Mouse (Mus musculus) cerebellum, postnatal 4 days (tissue): ENCODE data around the gene Tpx2.

Experiments used
- DNase-seq, 2 experiments: peaks; one replicate each; pipeline ENCODE4 v3.0.0; 2022; ENCODE audit warnings: low spot score in 2 of 2, mixed read lengths in 1 of 2

The Tpx2 gene

DNA sequence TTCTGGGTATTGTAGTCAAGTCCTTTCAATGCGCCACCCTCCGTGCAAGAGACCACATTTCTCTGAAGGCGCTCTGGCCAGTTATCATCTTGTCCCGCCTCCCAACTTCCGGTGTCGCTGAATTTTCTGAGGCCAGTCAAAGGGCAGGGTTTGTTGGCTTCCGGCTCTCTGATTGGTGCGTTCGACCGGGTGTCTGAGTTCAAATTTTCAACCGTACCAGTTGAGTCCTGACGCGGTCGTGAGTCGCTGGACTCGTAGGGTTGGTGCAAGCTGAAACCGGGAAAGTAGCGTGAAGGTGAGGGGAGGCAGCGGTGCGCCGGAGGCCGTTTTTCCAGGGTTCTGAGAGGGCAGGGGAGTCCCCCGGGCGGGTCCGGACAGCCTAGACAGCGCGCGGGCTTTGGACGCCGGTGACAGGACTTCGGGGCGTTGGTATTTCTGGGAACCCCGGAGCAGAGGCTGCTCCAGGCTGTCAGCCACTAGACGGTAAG is at the start of gene Tpx2:
Gene Tpx2, plus strand, starts transcription at position 150 of the 488 bp plus-strand sequence.
- peak; percentile 92 to 96 for DNase-seq

DNA sequence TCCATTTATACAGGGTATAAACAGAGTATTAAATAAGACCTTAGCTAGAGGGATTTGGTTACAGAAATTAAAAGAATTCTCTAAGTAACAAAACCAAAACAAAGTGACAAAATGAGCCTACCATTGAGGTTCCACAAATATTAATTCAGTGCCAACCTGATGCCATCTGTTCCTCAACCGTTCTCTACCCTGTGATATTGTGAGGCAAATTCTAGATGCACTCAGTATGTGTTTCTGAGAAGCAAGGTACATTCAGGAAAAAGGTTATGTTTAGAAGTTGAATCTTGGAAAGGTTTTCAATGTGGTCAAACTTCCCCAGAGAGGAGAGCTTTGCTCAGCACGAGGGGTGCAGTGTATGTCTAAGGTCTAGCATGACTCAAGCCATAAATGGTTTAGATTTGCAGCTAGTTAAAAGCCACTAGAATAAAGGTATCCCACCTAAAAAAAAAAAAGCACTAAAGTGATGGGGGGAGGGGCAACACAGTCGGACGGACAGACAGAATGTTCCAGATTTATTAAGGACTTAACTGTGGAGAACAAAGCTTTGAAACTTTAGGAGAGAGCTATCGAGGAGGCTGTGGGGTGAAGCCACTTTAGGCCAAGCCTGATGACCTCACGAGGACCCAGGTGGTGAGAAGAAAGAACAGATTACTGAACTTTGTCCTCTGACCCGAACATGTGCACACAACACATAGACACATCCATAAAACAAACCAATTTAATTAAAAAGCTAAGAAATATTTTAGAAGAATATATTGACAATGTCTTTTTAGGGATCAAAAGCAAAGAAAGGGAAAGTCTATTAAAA is 47.6 kb upstream of the Tpx2 start:
- no peak for DNase-seq

DNA sequence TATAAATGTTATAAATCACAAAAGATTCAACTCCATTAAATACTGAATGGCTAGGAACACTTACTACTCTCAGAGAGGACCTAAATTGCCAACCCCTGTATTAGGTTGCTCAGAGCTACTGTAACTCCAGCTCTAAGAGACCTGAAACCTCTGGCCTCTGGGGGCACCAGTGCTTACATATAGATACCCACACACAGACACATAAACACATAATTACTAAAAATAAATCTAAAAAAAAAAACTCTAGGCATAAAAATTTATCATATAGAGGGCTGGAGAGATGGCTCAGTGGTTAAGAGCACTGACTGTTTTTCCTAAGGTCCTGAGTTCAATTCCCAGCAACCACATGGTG is 47.0 kb upstream of the Tpx2 start:
- no peak for DNase-seq

DNA sequence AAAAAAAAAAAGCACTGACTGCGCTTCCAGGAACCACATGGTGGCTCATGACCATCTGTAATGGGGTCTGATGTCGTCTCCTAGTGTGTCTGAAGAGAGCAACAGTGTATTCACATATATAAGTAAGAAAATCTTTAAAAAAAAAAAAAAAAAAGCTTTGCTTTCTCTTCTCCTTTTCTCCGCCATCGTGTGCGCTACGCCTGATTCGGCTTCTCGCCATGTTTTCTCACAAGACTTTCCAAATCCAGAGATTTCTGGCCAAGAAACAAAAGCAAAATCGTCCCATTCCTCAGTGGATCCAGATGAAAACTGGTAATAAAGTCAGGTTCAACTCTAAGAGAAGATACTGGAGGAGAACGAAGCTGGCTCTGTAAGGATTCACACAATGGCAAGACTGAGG is 45.5 kb upstream of the Tpx2 start:
- DNase-seq = no peak

DNA sequence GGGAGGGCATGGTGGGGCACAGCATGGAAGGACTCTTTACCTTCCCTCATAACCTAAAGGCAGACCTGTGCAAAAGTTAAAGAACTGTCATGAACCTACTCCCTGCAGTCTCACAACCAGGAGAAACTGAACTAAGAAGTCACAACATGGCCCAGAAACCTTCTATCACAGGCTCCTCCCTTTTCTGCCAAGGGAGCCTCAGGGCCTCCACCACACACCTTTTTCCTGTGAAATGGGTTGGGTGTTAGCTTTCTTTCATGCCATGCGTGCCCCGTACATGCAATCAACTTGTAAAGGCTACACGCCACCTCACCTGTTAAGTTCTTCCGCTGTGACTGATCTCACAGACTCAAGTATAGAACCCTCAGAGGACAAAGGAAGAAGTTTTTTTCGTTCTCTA is 44.7 kb upstream of the Tpx2 start:
- DNase-seq = no peak

DNA sequence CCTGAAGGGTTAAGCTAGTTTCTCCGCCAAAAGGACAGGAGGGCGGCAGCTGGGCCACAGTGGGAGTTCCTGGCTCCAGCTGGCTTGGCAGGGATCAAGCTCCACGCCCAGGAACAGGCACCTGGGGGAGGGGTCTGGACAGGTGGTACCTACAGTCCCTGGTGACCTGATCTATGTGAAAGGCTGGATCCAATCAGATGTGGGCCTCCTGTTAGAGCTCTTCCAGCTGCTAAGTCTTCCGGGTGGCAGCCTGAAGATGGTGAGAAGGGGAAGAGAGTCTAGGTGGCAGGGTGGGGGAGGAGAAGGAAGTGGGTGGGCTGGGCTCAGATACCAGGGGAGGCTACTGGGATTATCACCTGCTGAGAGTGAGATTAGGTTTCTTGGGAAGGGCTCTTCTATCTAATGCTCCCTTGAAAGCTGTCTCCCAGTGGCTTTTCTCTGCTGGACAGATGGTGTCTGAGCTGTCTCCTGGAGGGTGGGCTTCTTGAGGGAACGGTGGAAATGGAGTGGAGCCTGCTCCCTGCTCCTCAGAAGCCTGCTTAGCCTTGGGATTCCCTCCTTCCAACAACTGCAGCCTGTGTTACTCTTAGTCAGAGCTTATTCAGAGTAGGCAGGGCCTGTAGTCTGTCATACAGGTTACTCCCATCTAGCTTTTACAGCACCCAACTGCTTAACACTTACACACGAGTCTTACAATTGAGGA is 43.2 kb upstream of the Tpx2 start:
- peak; percentile 46 to 81 for DNase-seq

DNA sequence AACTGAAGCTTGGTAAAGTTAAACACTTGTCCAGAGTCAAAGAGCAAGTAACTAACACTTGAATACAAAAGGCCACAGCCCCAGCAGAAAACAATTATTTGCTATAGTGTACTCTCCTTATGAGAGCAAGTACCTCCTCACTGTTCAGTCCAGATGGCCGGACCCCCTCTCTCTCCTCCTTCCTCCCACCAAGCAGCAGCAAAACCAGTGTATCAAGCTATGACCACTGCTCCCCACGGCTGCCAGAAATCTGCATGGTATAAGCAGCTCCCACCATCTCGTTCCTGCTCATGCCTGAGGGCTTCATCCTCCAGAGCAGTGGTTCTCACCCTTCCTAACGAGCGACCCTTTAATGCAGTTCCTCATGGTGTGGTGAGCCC is 42.7 kb upstream of the Tpx2 start:
- DNase-seq = no peak

DNA sequence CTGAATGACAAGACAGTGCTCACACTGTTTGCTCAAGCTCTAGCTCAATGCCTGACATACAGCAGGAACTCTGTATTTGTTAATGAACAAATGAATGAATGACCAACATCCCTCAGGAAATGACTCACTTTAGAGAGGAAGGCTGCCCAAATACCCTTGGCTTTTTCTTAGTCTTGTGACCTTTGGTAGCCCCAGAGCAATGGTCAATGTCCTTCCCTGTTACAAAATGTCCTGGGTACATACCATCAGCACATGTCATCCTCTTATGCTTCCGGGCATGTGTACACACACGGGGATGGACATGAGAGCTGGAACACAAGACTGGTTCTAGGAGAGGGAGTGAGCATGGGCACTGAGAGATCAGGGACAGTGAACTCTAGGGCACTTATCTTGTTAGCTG is 41.7 kb upstream of the Tpx2 start:
- DNase-seq = no peak

DNA sequence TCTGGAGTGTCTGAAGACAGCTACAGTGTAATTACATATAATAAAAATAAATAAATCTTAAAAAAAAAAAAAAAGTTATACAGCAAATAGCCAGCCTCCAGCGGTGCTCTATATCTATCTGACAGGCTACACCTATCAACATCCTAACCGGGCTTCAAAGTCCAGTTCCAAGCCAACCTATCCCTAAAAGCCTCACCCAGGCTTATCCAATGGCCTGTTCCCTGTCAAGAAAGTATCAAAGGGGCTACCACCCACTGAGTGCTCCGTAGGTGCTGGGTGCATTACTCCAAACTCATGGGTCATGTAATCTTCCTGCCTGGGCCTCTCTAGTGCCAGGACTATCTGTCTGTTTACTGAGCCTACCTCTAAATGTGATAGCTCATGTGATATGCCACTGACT is 39.6 kb upstream of the Tpx2 start:
- DNase-seq = no peak

DNA sequence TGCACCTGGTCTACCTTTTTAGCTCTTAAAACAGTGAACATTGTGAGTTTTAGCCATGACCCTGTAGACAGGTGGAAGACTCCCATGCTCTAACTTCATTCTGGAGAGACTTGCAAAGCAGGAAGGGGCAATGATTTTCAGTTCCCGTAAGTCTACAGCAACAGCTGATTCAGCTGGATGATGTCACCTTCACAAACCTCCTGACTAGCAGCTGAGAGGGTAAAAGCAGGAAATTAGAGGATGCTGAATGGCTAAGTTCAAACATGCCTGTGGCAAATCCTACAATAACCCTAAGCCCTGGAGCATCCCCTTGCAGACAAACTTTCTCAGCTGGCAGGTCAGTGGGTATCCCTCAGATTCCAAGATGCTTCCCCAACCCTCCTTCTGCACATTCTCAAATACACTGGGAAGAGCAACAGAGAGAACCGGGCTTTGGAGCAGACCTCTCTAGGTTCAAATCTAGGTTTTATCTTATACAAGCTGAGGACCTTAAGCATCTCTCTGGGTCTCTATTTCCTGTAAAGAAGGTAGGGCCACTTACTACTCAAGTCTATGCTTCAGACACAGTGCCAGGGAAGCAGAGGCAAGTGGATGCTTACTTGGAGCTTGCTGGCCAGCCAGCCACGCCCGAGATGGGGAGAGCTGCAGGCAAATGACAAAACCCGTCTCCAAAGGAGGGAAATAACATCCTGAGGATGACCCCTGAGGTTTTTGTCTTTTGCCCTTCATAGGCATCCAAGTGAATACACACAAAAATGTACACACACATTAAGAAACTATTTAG is 37.4 kb upstream of the Tpx2 start:
- DNase-seq = no peak

DNA sequence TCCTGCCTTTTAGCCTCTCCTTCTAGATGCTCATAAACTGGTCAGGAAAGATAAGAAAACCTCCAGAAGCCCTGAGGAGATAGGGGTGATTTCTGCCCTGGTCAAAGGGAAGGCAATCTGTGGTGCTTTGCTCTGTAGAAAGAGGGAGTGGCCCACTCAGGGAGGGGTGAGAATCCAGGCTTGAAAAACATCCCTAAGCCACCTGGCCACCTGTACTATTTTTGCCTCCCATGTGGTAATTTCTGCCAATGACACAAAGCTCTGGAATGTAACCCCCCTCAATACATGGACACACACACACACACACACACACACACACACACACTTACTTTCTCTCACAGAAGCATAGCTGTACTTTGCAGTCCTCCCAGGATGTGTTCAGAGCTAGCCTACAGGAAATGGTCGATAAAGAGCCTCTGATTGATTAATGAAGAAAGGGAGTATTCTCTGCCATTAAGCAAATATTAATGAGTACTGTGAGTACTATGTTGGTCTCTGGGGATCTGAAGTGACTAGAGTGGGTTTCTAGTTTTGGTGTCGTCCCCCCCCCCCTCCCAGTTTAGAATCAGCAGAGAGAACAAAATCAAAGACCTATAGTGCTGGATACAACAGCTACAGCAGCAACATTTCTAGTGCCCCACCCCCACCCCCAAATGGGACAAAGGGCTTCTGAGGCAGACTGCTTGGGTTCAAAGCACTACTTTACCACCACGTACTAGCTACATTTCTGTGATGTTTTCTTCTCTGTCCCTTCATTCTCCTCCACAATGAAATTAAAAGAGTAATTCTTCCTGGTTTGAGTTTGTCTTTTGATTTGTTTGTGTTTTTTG is 36.2 kb upstream of the Tpx2 start:
- DNase-seq = no peak

DNA sequence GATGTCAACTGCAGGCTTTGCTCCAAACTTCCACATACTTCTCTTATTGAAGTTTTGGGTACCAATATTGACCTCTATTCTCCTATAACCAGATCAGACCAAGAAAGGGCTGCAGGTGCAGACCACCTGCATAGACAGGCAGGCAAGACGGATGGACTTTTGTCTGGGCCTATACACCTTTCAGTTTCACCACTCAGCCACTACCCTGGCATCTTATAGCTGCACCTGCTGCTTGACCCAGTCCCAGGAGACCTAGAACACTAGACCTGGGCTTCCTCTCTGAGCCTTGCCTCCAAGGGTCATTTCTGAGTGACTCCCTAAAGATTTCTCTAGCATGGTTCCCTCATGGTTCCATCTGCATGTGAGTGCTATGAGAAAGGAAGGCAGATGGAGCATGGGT is 34.5 kb upstream of the Tpx2 start:
- DNase-seq = no peak

DNA sequence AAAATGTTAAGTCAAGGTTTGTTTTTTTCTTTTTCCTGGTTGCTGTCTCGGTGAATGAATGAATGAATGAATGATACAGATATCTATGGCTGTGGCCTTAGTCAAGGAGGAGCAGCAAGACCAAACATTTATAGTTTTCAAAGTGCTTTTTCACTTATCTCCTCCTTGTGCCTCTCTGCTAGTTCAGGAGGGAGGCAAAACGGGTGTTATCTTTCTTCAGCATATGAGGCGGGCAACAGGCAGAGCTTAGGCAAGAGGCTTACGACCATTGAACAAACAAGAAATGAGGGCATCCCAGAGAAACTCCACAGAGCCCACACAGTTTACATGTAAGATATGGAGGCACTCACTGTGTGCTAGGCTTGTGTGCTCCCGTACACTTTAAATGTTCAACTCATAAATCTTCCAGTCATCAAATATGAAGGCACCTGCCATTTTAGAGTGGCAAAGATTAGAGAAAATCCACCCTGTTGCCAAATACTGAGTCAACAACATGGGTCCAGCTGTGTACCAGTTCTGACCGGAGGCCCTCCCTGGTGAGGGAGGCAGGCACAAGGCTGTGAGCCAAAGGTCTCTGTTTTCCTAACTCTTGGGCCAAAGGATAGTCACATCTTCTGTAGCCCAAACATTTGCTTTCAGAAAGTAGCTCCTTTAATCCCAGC is 33.4 kb upstream of the Tpx2 start:
- DNase-seq = no peak

DNA sequence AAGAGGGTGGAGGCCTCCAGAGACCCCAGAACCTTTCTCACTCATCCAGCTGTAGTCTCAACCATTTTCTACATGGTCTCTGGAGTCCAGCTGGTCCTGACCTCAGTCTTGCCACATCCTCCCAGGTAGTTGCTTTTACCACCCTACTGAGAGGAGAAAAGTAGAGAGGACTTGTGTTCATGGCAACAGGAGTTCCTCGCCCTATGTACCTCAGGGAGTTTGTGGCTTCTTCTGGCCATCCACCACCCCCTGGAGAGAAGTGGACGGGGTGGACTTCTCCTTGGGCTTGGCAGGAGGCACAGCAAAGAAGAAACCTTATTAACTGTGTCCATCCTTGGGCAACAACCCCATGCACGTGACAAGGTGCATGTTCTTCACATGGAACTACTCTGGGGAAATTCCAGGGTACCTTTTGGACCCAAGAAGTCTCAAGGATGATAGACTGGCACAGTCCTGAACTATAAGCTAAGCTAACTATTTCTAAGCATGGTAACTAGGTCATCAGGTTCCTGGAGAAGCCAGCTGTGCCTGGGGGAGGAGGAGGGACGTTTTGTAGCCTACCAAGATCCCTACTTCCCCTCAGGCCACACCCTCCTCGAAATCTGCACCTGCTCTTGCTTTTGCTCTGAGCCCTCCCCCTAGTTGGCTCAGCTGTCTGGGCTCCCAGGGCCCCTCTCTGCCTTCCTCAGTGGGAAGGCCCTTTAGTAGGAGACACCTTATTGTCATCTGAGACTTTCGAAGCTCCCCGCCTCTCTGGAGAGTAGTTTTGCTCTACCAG is 31.7 kb upstream of the Tpx2 start:
- DNase-seq = no peak

DNA sequence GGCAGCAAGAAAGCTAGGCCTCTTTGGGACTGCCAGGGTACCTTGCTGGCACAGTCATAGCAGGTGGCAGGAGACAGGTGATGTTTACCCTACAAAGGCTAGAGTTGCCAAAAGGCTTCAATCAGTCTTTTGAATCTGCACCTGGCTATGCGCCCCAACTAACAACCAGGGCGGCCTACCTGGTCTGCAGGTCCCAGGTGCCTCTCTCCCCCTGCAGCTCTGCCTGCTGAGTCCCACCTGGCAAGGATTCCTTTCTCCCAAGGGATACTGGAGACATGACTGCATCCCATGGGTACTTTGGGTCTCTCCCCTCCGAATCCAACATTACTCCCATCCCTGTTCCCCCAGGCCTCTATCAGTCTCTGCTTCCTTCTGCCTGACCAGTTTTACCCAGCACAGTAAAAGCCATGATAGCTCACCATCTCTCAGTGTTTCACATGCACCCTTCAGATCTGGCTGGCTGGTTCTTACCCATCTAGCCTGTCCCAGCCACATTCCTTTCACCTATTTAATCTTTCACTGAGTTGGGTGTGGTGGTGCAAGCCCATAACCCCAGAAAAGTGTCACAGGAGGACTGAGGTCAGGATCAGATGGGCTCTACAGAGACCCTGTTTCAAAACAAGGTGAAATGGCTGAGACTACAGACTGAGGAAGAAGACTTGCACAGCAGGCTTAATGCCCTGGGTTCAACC is 31.0 kb upstream of the Tpx2 start:
- DNase-seq = no peak

DNA sequence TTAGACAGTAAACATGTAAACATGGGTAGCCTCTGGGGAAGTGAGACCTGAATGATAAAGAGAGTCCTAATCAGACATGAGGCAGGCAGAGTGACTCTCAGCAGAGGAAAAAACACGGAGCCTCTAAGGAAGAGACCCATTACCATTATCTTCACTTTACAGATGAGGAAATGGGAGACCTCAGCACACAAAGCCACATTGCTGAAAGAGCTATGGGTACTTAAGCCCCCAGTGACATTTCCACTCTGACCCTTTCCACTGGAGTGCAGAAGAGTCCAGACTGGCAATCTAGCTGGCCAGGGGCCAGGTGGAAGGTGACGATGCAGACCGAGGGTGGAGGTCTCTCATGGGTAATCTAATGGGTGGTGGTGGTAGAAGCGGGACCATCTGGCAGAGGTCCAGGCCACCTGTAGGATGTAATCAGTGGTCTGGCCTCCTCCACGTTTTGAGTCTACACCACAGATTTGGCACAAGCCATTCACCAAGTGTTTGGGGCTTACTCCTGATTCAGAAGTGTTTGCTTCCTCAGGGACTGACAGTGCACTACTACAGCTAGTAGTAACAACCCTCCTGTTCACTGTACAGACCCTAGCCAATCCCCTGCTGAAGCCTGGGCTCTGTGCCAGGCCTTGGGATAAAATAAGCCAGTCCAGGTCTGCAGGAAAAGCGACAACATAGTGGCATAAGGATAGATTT is 30.0 kb upstream of the Tpx2 start:
- DNase-seq = peak in 1 of 2 experiments; percentile 78

DNA sequence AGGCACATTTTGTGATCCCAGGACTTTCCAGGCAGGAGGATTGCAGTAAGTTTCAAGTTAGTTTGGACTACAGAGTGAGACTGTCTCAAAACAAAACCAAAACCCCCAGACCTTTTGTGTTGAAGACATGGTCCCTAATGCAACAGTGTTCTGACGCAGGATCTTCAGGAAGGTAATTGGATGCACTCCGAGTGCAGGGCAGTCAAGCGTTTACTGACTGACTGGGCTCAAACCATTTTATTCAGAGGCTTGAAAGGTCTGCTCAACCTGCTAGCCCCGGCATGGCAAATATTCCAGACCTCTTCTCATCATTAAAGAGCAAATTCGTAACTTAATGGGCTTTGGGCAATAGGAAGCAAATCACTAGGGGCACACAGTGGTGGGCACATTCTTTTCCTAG is 29.1 kb upstream of the Tpx2 start:
- DNase-seq = no peak

DNA sequence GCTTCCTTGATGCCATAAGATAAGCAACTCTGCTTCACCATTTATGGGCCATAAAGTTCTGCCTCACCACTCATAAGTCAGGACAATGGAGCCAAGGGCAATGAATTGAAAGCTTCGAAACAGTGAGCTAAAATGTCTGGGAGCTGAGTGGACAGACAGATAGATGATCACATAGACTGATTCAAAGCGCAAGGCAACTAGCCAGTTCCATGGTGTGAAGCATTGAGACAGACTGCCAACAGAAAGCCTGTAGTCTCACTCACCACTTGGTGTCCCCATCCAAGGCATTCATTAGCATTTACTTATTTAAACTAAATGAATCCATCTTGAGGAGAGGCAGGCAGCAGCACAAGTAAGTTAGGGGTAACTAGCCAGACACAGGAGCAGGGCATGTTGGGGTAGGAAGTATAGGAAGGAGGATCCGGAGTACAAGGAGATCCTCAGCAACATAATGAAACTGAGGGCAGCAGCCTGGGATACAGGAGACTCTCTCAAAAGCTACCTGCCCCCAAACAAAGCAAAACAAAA is 28.6 kb upstream of the Tpx2 start:
- DNase-seq = no peak

DNA sequence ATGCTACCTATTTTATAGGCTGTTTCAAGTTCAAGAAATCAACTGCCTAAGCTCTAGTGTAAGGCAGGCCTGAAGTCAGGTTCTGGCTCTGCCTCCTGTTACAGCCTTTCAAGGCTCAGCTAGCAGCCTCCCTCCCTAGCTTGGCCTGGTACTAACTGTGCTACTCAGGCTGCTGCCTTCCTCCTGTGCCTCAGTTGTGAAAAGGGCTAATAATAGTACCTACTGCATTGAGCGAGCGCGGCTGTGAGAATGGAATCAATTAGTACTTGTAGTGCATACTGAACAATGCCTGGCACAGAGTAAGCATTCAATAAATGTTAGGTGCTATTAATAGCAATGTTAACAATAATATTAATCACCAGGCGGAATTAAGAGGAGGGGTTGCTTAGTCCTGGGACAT is 27.8 kb upstream of the Tpx2 start:
- DNase-seq = no peak
